Mouse (Mus musculus) liver, postnatal 0 days (tissue): ENCODE results near the gene Mob3c.

Experiments
- CTCF ChIP-seq: sonication (generic); IDR thresholded peaks from 2 replicates; pipeline ENCODE4 v1.5.1; 2016; ENCODE audit warnings: antibody characterized with exemption, low read depth
- EP300 ChIP-seq: IDR thresholded peaks from 2 replicates; pipeline ENCODE4 v1.6.1; 2016; ENCODE audit warnings: antibody characterized with exemption, low read depth, mild to moderate bottlenecking

DNA sequence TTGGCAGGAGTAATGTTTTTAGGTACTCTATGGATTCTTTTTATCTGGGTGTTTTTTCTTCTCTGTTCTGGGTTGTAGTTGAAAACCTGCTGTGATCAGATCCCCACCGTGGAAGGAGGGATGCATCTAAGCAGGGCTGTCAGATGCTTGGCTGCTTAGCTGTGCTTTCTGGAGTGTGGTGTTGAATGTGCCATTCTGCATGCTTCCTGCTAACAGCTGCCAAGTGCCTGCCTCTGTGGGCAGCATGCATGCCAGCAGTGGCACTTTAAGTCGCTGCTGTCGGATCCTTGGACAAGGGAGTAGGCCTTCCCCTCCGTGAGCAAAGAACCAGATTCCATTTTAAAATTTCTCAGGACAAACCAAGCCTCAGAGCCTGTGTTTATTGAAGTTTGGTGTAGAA lies 27.7 kb downstream of the Mob3c start:
- TF ChIP-seq CTCF (no peak), EP300 (no peak)
